Mouse (Mus musculus) stomach, postnatal 0 days (tissue): ENCODE results near the gene Acsf2.
A peak's percentile ranks its signal among the peaks of the same experiment; 100 is the strongest.

ENCODE experiments used
- CTCF ChIP-seq: IDR thresholded peaks from 2 replicates; pipeline ENCODE4 v1.5.1; 2016; ENCODE audit warnings: antibody characterized with exemption, low read depth, mild to moderate bottlenecking, moderate library complexity
- EP300 ChIP-seq: optimal IDR thresholded peaks from 2 replicates; pipeline ENCODE3; 2016; ENCODE audit warnings: antibody characterized with exemption

GRCm38 (mm10) chr11:94538733-94539292 is 62.9 kb downstream of the Acsf2 start:
- TF ChIP-seq CTCF (no peak), EP300 (peak; percentile 15)
